Mouse (Mus musculus): ENCODE data around the gene Ints11. TPM values are rescaled to one million over a fixed set of nuclear protein-coding genes. Genes with fewer than 3 reads are reported as not detected.
A peak's percentile ranks its signal among the peaks of the same experiment; 100 is the strongest.

The Ints11 gene
- polyA plus RNA-seq, 1 experiment from 2014 or later: 70.1 TPM

DNA sequence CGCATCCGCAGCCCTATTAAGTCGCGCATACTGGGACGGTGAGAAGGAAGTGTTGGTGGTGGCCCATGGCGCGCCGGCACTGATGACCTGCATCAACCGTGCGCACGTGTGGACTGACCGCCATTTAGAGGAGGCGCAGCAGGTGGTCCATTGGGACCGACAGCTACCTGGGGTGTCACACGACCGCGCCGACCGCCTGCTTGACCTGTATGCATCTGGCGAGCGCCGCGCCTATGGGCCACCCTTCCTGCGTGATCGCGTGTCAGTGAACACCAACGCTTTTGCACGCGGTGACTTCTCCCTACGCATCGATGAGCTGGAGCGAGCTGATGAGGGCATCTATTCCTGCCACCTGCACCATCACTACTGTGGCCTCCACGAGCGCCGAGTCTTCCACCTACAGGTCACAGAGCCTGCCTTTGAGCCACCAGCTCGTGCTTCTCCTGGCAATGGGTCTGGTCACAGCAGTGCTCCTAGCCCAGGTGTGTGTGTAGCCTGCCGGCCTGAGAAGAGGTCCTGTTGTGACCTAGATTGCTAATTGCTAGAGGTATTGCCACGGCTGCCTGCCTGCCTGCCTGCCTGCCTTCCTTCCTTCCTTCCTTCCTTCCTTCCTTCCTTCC lies 27.6 kb upstream of the Ints11 start:
- Histone ChIP-seq H3K4me2 (replicated peaks; ENCODE audit: low read depth, low read length) (peak overlapping the region; percentile 64), H3K9me3 (ENCODE audit: control insufficient read depth, low read depth, low read length) (no peaks in the 10 kb centered on the region), H3K27me3 (ENCODE audit: control insufficient read depth, insufficient read depth, low read length) (no peaks in the 10 kb centered on the region), H3K4me3 (ENCODE audit: low read depth, low read length) (peak overlapping the region; percentile 41), H3K36me3 (ENCODE audit: control insufficient read depth, insufficient read depth, low read length) (peaks cover 10% of the 10 kb centered on the region; the same call in 1 of the 2 replicates), H3K4me1 (ENCODE audit: control insufficient read depth, insufficient read depth, low read length) (peaks cover 33% of the 10 kb centered on the region), H3K9ac (replicated peaks; ENCODE audit: low read depth, low read length) (no peak overlapping the region), H3K27ac (ENCODE audit: low read length) (no peak overlapping the region)
- 46% methylated on average over 38 of the region's 38 CpGs for WGBS
- ATAC-seq (ENCODE audit: insufficient number of reproducible peaks, insufficient read depth, low FRiP score, low read depth): no peak

DNA sequence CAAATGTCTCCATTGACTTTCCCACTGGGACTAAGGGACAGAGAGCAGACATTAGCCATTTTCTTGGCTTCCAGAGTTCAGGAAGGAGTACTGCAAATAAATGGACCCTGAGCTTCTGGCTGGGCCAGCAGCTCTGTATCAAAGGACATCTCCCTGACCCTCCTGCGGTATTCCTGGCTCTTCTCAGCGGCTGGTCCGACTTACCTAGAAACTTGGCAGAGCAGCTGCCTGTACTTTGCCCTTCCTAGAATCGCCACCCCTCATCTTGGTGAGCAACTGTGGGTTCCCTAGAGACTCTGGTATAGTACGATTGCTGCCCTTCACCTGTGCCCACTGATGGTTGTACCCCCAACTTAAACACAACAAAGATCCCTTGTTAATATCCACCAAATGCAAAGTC lies 26.1 kb upstream of the Ints11 start:
- H3K9me3 ChIP-seq (ENCODE audit: control insufficient read depth, low read depth, low read length): no peaks in the 10 kb centered on the region
- no peak overlapping the region for H3K27ac ChIP-seq (ENCODE audit: low read length)
- H3K9ac ChIP-seq (replicated peaks; ENCODE audit: low read depth, low read length): no peak overlapping the region
- no peak for ATAC-seq (ENCODE audit: insufficient number of reproducible peaks, insufficient read depth, low FRiP score, low read depth)
- H3K27me3 ChIP-seq (ENCODE audit: control insufficient read depth, insufficient read depth, low read length): no peaks in the 10 kb centered on the region
- 94% methylated on average over 5 of the region's 5 CpGs for WGBS
- peaks cover 10% of the 10 kb centered on the region; the same call in 1 of the 2 replicates for H3K36me3 ChIP-seq (ENCODE audit: control insufficient read depth, insufficient read depth, low read length)
- H3K4me2 ChIP-seq (replicated peaks; ENCODE audit: low read depth, low read length): no peak overlapping the region
- peaks cover 33% of the 10 kb centered on the region for H3K4me1 ChIP-seq (ENCODE audit: control insufficient read depth, insufficient read depth, low read length)
- H3K4me3 ChIP-seq (ENCODE audit: low read depth, low read length): no peak overlapping the region

GRCm38 (mm10) chr4:155846871-155847578 lies 22.3 kb upstream of the Ints11 start, which contains the start of gene Dvl1:
Dvl1 (plus strand) TSS chr4:155847402.
- Histone ChIP-seq H3K4me1 (ENCODE audit: control insufficient read depth, insufficient read depth, low read length) (peaks cover 19% of the 10 kb centered on the region), H3K4me3 (ENCODE audit: low read depth, low read length) (peak within 1 kb of the TSS; percentile 67), H3K27me3 (ENCODE audit: control insufficient read depth, insufficient read depth, low read length) (no peaks in the 10 kb centered on the region), H3K4me2 (replicated peaks; ENCODE audit: low read depth, low read length) (peak within 1 kb of the TSS; percentile 92), H3K9me3 (ENCODE audit: control insufficient read depth, low read depth, low read length) (no peaks in the 10 kb centered on the region), H3K27ac (ENCODE audit: low read length) (peak within 1 kb of the TSS; percentile 34; the same call in 1 of the 2 replicates), H3K36me3 (ENCODE audit: control insufficient read depth, insufficient read depth, low read length) (peaks cover 10% of the 10 kb centered on the region; the same call in 1 of the 2 replicates), H3K9ac (replicated peaks; ENCODE audit: low read depth, low read length) (peak within 1 kb of the TSS; percentile 86)
- ATAC-seq (ENCODE audit: insufficient number of reproducible peaks, insufficient read depth, low FRiP score, low read depth): peak; percentile 93
- 3% methylated on average over 60 of the region's 65 CpGs for WGBS

DNA sequence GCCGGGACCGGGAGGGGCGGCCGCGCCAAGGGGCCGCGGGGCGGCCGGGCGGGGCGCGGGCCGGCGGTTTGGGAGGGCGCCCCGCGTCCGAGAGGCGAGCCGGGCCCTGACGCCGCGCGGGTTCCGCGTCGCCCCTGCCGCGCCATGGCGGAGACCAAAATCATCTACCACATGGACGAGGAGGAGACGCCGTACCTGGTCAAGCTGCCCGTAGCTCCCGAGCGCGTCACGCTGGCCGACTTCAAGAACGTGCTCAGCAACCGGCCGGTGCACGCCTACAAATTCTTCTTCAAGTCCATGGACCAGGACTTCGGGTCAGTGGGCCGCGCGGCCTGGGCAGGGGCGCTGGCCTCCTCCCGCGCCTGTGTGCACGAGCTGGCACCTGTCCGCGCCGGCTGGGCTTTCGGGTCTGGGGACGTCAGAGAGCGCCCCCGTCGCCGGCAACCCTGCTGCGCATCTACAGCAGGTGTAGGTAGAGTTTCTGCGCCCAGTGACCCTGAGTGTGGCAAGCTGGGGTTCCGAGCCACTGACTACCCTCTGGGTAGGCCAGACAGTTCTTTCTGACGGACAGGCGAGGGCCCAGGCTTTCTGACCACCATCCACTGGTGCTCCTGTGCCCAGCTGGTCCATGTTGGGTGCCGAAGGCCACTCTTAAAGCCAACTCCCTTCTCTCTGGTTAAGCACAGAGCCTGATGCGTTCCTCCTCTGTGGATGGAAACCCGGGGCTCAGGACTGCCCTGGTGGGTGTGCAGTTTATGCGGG lies 21.6 kb upstream of the Ints11 start:
- WGBS: 2% methylated on average over 54 of the region's 69 CpGs
- peak; percentile 10 for ATAC-seq (ENCODE audit: insufficient number of reproducible peaks, insufficient read depth, low FRiP score, low read depth)
- Histone ChIP-seq H3K4me3 (ENCODE audit: low read depth, low read length) (peak overlapping the region; percentile 67), H3K36me3 (ENCODE audit: control insufficient read depth, insufficient read depth, low read length) (peaks cover 6% of the 10 kb centered on the region; the same call in 1 of the 2 replicates), H3K4me2 (replicated peaks; ENCODE audit: low read depth, low read length) (peak overlapping the region; percentile 92), H3K9ac (replicated peaks; ENCODE audit: low read depth, low read length) (peak overlapping the region; percentile 86), H3K9me3 (ENCODE audit: control insufficient read depth, low read depth, low read length) (no peaks in the 10 kb centered on the region), H3K27ac (ENCODE audit: low read length) (no peak overlapping the region), H3K27me3 (ENCODE audit: control insufficient read depth, insufficient read depth, low read length) (no peaks in the 10 kb centered on the region), H3K4me1 (ENCODE audit: control insufficient read depth, insufficient read depth, low read length) (peaks cover 19% of the 10 kb centered on the region)

- Histone ChIP-seq H3K9me3 (ENCODE audit: control insufficient read depth, low read depth, low read length) (no peaks in the 10 kb centered on the region), H3K36me3 (ENCODE audit: control insufficient read depth, insufficient read depth, low read length) (no peaks in the 10 kb centered on the region), H3K27me3 (ENCODE audit: control insufficient read depth, insufficient read depth, low read length) (no peaks in the 10 kb centered on the region), H3K4me1 (ENCODE audit: control insufficient read depth, insufficient read depth, low read length) (peaks cover 19% of the 10 kb centered on the region), H3K4me3 (ENCODE audit: low read depth, low read length) (peak overlapping the region; percentile 67), H3K4me2 (replicated peaks; ENCODE audit: low read depth, low read length) (peak overlapping the region; percentile 92), H3K27ac (ENCODE audit: low read length) (no peak overlapping the region), H3K9ac (replicated peaks; ENCODE audit: low read depth, low read length) (peak overlapping the region; percentile 86)
- WGBS: 47% methylated on average over 7 of the region's 7 CpGs
- ATAC-seq (ENCODE audit: insufficient number of reproducible peaks, insufficient read depth, low FRiP score, low read depth): no peak
These were observed 20.8 kb upstream of the Ints11 start for GRCm38 (mm10) chr4:155848434-155849095.

DNA sequence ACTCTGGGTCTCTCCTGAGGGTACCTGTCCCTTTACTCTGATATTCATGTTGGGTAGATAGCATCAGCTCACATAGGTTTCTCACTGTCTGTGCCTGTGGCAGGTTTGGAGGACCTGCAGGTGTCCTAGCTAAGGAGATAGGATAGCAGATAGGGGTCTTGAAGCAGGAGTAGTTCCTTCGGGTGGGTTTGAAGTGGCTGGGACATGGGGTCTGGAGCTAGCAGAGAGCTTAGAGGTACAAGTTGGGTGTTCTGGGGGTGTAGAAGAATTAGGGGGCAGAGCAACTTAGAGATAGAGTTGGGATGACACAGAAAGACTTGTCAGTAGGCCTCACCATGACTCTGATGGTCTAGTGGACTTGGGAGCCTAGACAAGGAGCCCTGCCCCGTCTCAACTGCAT lies 20.0 kb upstream of the Ints11 start:
- Histone ChIP-seq H3K4me1 (ENCODE audit: control insufficient read depth, insufficient read depth, low read length) (peaks cover 19% of the 10 kb centered on the region), H3K4me2 (replicated peaks; ENCODE audit: low read depth, low read length) (no peak overlapping the region), H3K9me3 (ENCODE audit: control insufficient read depth, low read depth, low read length) (no peaks in the 10 kb centered on the region), H3K4me3 (ENCODE audit: low read depth, low read length) (no peak overlapping the region), H3K27ac (ENCODE audit: low read length) (no peak overlapping the region), H3K27me3 (ENCODE audit: control insufficient read depth, insufficient read depth, low read length) (no peaks in the 10 kb centered on the region), H3K9ac (replicated peaks; ENCODE audit: low read depth, low read length) (no peak overlapping the region), H3K36me3 (ENCODE audit: control insufficient read depth, insufficient read depth, low read length) (peaks cover 4% of the 10 kb centered on the region)
- ATAC-seq (ENCODE audit: insufficient number of reproducible peaks, insufficient read depth, low FRiP score, low read depth): no peak
- WGBS: 85% methylated on average over 2 of the region's 2 CpGs

GRCm38 (mm10) chr4:155849792-155850451 lies 19.4 kb upstream of the Ints11 start:
- peaks cover 19% of the 10 kb centered on the region for H3K4me1 ChIP-seq (ENCODE audit: control insufficient read depth, insufficient read depth, low read length)
- peaks cover 9% of the 10 kb centered on the region for H3K36me3 ChIP-seq (ENCODE audit: control insufficient read depth, insufficient read depth, low read length)
- WGBS: 85% methylated on average over 3 of the region's 3 CpGs
- no peaks in the 10 kb centered on the region for H3K27me3 ChIP-seq (ENCODE audit: control insufficient read depth, insufficient read depth, low read length)
- H3K9me3 ChIP-seq (ENCODE audit: control insufficient read depth, low read depth, low read length): no peaks in the 10 kb centered on the region
- no peak for ATAC-seq (ENCODE audit: insufficient number of reproducible peaks, insufficient read depth, low FRiP score, low read depth)
- no peak overlapping the region for H3K27ac ChIP-seq (ENCODE audit: low read length)
- H3K9ac ChIP-seq (replicated peaks; ENCODE audit: low read depth, low read length): no peak overlapping the region
- H3K4me2 ChIP-seq (replicated peaks; ENCODE audit: low read depth, low read length): no peak overlapping the region
- H3K4me3 ChIP-seq (ENCODE audit: low read depth, low read length): no peak overlapping the region

All from stomach, embryonic 14.5 days (tissue).